Mouse (Mus musculus) heart, embryonic 12.5 days (tissue): ENCODE measurements around the gene Gm20425. TPM values are rescaled to one million over a fixed set of nuclear protein-coding genes. Genes with fewer than 3 reads are reported as not detected.
A peak's percentile ranks its signal among the peaks of the same experiment; 100 is the strongest.

Experiments
- ATAC-seq: fragments of 200-750 bp; cut with Nextera tagmentation; 2 replicates; pipeline ENCODE4 v1.8.0; 2017; ENCODE audit warnings: moderate TSS enrichment, moderate library complexity; ENCODE audit not compliant: insufficient number of reproducible peaks, low FRiP score
- H3K27ac ChIP-seq: fragments of 300-500 bp; sonication (generic); 2 replicates; pipeline ENCODE4 v1.5.1; 2016; ENCODE audit warnings: mild to moderate bottlenecking, moderate library complexity; ENCODE audit not compliant: poor library complexity, severe bottlenecking
- H3K27me3 ChIP-seq: fragments of 300-500 bp; sonication (generic); replicated peaks from 2 replicates; pipeline ENCODE4 v1.6.1; 2016; ENCODE audit warnings: mild to moderate bottlenecking, moderate library complexity
- H3K36me3 ChIP-seq: fragments of 300-500 bp; sonication (generic); 2 replicates; pipeline ENCODE4 v1.6.1; 2016; ENCODE audit warnings: mild to moderate bottlenecking, moderate library complexity
- H3K4me1 ChIP-seq: fragments of 300-500 bp; sonication (generic); replicated peaks from 2 replicates; pipeline ENCODE4 v1.6.1; 2016; ENCODE audit warnings: mild to moderate bottlenecking
- H3K4me2 ChIP-seq: fragments of 300-500 bp; sonication (generic); 2 replicates; pipeline ENCODE4 v1.6.1; 2016; ENCODE audit warnings: mild to moderate bottlenecking, moderate library complexity
- H3K4me3 ChIP-seq: fragments of 300-500 bp; sonication (generic); 2 replicates; pipeline ENCODE4 v1.5.1; 2016; ENCODE audit warnings: mild to moderate bottlenecking
- H3K9ac ChIP-seq: fragments of 300-500 bp; sonication (generic); 2 replicates; pipeline ENCODE4 v1.6.1; 2016; ENCODE audit warnings: mild to moderate bottlenecking, moderate library complexity
- H3K9me3 ChIP-seq: fragments of 300-500 bp; sonication (generic); replicated peaks from 2 replicates; pipeline ENCODE4 v1.6.1; 2016; ENCODE audit warnings: mild to moderate bottlenecking, moderate library complexity
- WGBS: fragments of 180-500 bp; shearing (Covaris S2); methylation state at CpG from one replicate; pipeline ENCODE4 v1.1.7; 2016; 5-methylcytosine and 5-hydroxymethylcytosine counted together
- polyA plus RNA-seq: library from polyadenylated mRNA; unstranded; fragments of >200 nt; fragmentation: Nextera tagmentation; extraction: Ambion mirVana; gene quantifications from 2 replicates; pipeline ENCODE4 v1.2.1, GENCODE M21; 2016

Gene Gm20425
- polyA plus RNA-seq, 1 experiment from 2014 or later: 7.0 TPM

DNA sequence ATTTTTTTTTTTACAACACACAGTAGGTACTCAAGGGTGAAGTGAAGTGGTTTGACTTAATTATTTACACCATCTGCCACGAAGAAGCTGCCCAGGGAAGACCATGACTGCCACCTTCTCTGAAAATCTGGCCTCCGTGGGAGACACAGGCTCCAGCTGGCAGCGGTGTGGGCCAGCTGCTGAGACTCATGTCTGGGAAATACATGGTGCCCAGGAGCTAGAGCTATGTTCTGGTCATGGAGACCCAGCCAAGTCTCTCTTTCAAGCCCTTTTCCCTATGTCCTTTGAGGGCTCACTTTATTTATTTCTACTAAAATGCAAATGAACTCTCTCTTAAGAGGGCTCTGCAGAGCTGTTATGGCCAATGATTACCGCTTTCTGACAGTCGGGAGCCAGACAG, 76.8 kb downstream of the Gm20425 start:
- Histone ChIP-seq H3K4me1 (peaks cover 6% of the 10 kb centered on the region), H3K9ac (no peak overlapping the region), H3K27me3 (no peaks in the 10 kb centered on the region), H3K27ac (no peak overlapping the region), H3K36me3 (no peaks in the 10 kb centered on the region), H3K9me3 (no peaks in the 10 kb centered on the region), H3K4me2 (no peak overlapping the region), H3K4me3 (no peak overlapping the region)
- no peak for ATAC-seq
- 77% methylated on average over 5 of the region's 5 CpGs for WGBS

DNA sequence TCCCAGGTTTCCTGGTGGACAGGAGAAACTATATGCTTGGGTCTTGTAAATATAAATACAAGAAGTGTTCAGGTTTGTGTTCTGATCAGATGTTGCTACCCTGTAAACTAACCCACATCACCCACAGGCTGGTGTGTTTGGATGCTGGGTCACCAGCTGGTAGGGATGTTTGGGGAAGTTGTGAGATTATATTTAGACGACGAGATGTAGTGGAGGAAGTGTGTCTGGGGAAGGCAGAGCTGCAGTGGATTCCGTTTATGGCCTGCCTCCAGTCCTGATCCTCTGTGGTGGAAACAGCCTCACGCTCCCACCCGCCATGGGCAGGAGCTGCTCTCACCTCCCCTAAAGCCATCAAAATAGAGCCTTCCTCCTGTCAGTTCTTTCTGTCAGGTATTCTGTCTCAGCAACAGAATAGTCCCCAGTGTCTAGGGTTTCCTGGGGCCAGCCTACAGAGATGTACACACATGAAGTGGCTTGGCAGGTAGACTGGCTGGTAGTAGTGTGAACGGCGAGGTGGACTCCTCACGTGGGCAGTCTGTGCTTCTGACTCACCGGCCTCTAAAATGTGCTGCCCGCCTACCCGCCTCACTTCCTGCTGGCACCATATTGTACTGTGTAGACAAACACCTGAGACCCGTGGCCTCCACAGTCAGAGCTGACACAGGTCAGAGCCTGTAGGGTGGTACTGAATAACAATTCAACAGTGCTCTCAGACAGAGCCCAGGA, 80.9 kb downstream of the Gm20425 start:
- H3K4me2 ChIP-seq: no peak overlapping the region
- no peaks in the 10 kb centered on the region for H3K9me3 ChIP-seq
- H3K9ac ChIP-seq: no peak overlapping the region
- H3K27me3 ChIP-seq: 0 out of 2 replicates have a peak, but pooled peaks cover 4% of the 10 kb centered on the region
- H3K4me3 ChIP-seq: no peak overlapping the region
- ATAC-seq: no peak
- H3K36me3 ChIP-seq: no peaks in the 10 kb centered on the region
- H3K4me1 ChIP-seq: peaks cover 20% of the 10 kb centered on the region
- 75% methylated on average over 12 of the region's 12 CpGs for WGBS
- H3K27ac ChIP-seq: no peak overlapping the region

DNA sequence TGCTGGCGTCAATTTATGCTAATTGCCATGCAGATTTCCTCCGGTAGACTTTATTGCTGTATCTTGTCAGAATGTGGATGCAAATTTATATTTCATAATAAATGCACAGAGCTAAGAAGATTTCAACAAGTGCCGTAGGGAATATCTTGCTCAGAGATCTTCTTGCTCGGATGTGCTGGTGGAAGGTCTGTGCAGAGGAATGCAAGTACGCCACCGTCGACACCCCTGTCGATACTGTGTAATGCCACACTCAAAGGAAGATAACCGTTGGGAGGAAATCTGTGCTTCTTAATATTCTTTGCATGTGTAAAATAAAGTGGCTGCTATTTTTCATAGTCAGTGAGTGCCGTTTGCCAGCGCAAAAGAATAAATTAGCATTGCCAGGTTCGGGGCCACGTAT, 83.0 kb downstream of the Gm20425 start:
- 0 out of 2 replicates have a peak, but pooled peaks cover 4% of the 10 kb centered on the region for H3K27me3 ChIP-seq
- no peak overlapping the region for H3K4me2 ChIP-seq
- no peak overlapping the region for H3K9ac ChIP-seq
- no peaks in the 10 kb centered on the region for H3K36me3 ChIP-seq
- H3K4me3 ChIP-seq: no peak overlapping the region
- no peak for ATAC-seq
- peaks cover 20% of the 10 kb centered on the region for H3K4me1 ChIP-seq
- H3K9me3 ChIP-seq: no peaks in the 10 kb centered on the region
- H3K27ac ChIP-seq: no peak overlapping the region
- 49% methylated on average over 13 of the region's 13 CpGs for WGBS

DNA sequence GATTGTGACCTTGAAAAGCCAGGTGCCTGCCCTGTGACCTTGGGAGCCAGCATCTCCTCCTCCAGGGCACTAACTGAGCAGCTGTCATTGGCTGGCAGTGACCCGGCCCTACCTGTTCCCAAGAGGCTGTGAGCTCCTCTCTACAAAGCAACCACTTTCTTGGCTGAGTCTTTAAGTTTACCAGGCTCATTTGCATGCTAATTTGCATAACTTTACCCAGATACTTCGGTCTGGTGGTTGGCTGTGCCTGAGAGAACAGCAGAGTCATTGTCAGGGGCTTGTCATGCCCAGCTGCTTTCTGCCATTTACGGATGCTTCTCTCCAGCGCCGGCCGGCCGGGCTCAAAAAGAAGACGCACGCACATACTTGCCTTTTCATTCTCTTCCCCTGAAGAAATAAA, 83.4 kb downstream of the Gm20425 start:
- Histone ChIP-seq H3K4me3 (no peak overlapping the region), H3K27me3 (0 out of 2 replicates have a peak, but pooled peaks cover 4% of the 10 kb centered on the region), H3K4me1 (peaks cover 20% of the 10 kb centered on the region), H3K36me3 (no peaks in the 10 kb centered on the region), H3K9me3 (no peaks in the 10 kb centered on the region), H3K27ac (no peak overlapping the region), H3K4me2 (no peak overlapping the region), H3K9ac (no peak overlapping the region)
- ATAC-seq: no peak
- 40% methylated on average over 9 of the region's 9 CpGs for WGBS

DNA sequence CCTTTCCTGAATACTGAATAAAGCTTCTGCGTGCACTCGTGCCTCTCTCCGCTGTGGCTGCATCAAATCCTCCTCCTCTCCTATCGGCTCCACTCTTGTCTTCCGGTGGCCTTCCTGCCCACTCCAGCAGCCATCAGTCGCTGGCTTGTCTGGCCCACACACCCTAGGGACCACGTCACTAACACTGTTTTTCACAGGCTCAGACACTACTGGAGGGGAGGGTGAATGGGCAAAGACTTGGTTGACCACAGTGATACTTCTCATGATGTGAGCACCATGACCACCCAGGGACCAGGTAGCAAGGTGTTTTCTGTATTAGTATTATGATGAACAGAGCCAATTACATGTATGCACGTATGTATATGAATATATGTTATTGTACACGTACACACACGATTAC, 83.8 kb downstream of the Gm20425 start:
- ATAC-seq: no peak
- Histone ChIP-seq H3K27me3 (0 out of 2 replicates have a peak, but pooled peaks cover 4% of the 10 kb centered on the region), H3K9ac (no peak overlapping the region), H3K27ac (no peak overlapping the region), H3K4me1 (peaks cover 24% of the 10 kb centered on the region), H3K36me3 (no peaks in the 10 kb centered on the region), H3K4me3 (no peak overlapping the region), H3K9me3 (no peaks in the 10 kb centered on the region), H3K4me2 (no peak overlapping the region)
- 77% methylated on average over 10 of the region's 10 CpGs for WGBS

DNA sequence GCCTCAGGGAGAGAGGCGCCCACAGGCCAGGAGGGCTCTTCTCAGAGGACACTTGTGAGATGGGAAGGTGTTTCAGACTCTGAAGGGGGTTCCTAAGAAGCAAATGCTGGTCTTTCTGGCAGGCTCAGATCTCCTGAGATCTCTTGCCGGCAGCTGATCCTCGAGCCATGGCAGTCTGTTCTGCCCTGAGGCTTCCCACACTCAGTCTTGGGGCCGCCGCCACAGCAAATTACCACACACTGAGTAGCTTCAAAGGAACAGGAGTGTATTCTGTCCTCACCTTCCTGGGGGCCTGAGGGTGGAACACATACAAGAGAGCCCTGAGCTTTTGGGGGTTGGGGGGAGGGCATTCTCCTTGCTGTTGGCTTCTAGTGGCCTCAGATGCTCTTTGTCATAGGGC, 84.8 kb downstream of the Gm20425 start:
- 41% methylated on average over 5 of the region's 5 CpGs for WGBS
- Histone ChIP-seq H3K36me3 (no peaks in the 10 kb centered on the region), H3K4me3 (no peak overlapping the region), H3K9ac (no peak overlapping the region), H3K27ac (no peak overlapping the region), H3K4me2 (no peak overlapping the region), H3K4me1 (peaks cover 33% of the 10 kb centered on the region), H3K27me3 (0 out of 2 replicates have a peak, but pooled peaks cover 4% of the 10 kb centered on the region), H3K9me3 (no peaks in the 10 kb centered on the region)
- no peak for ATAC-seq

DNA sequence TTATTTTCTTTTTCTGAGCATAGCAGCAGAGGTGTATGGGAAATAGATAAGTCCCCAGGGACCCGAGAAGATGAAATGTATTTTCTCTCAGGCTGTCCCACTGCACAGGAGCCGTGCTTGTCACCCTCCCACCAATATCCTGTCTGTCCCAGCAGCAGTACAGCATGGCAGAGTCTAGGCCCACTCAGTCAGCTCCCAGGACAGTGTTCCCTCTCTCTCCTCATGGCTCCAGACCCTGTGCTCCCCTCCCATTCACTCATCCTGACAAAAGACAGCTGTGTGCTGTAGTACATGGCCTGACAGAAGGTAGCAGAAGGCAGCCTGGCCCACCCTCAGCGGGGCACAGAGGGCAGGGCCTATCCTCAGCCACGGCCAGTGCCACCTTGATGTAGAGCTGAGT, 86.2 kb downstream of the Gm20425 start:
- no peak for ATAC-seq
- peaks cover 45% of the 10 kb centered on the region for H3K4me1 ChIP-seq
- no peak overlapping the region for H3K4me2 ChIP-seq
- WGBS: 40% methylated on average over 4 of the region's 4 CpGs
- no peak overlapping the region for H3K4me3 ChIP-seq
- H3K27ac ChIP-seq: no peak overlapping the region
- no peaks in the 10 kb centered on the region for H3K9me3 ChIP-seq
- no peaks in the 10 kb centered on the region for H3K36me3 ChIP-seq
- H3K27me3 ChIP-seq: 0 out of 2 replicates have a peak, but pooled peaks cover 4% of the 10 kb centered on the region
- H3K9ac ChIP-seq: no peak overlapping the region

DNA sequence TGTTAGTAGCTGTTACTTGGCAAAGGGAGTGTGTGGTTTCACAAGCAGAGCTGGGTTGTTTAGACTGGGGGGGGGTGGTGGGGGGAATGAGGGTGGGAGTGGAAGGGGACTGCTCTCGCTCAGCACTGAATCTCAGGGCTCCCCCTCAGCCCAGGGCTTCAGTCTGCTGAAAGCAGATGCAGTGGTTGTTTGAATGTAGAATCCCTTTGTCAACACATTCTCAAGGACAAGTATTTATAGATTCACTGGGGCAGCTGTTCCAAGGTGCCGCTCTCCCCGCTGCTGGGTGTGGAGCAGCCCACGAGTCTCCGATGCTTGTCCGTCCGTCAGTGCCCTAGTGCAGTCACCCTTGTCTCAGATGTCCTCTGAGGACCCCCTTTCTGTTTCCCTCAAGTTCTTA, 88.8 kb downstream of the Gm20425 start:
- 63% methylated on average over 7 of the region's 7 CpGs for WGBS
- no peak for ATAC-seq

DNA sequence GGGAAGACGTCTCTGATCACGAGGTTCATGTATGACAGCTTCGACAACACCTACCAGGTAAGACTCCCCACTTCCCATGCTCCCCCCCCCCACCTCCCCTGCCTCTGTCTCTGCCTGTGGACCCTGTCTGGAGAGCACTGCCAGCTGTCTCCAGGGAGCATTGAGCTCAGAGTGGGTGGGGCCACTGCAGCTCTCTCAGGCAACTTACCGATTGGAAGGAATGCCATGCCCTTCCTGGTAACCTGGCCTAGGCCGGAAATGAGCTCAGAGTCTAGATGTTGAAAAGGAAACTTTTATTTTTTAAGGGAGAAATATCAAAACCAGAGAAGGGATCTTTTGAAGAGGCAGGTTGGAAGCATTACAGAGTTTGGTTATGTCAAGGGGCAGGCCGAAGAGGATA, 89.7 kb downstream of the Gm20425 start:
- no peaks in the 10 kb centered on the region for H3K9me3 ChIP-seq
- peaks cover 57% of the 10 kb centered on the region for H3K4me1 ChIP-seq
- H3K4me3 ChIP-seq: no peak overlapping the region
- no peak overlapping the region for H3K9ac ChIP-seq
- H3K36me3 ChIP-seq: no peaks in the 10 kb centered on the region
- WGBS: 75% methylated on average over 6 of the region's 6 CpGs
- ATAC-seq: no peak
- H3K4me2 ChIP-seq: no peak overlapping the region
- no peaks in the 10 kb centered on the region for H3K27me3 ChIP-seq
- H3K27ac ChIP-seq: no peak overlapping the region

More for the DNA sequence above, 88.8 kb downstream of the Gm20425 start:
- peak overlapping the region; percentile 67 for H3K27ac ChIP-seq
- no peak overlapping the region for H3K9ac ChIP-seq
- H3K4me3 ChIP-seq: no peak overlapping the region
- H3K4me2 ChIP-seq: peak overlapping the region; percentile 4; the same call in 1 of the 2 replicates
- no peaks in the 10 kb centered on the region for H3K36me3 ChIP-seq
- H3K9me3 ChIP-seq: no peaks in the 10 kb centered on the region
- H3K4me1 ChIP-seq: peaks cover 59% of the 10 kb centered on the region
- H3K27me3 ChIP-seq: 0 out of 2 replicates have a peak, but pooled peaks cover 4% of the 10 kb centered on the region

Other genes starting within 250 kb of the Gm20425 start
- gene Slco2a1, start 241.6 kb downstream of the Gm20425 start, polyA plus RNA-seq: 7.1 and 9.0 TPM in 2 replicates
- 3.0 and 3.2 TPM in 2 replicates for gene Rab6b, start 118.5 kb downstream of the Gm20425 start, polyA plus RNA-seq
- gene Srprb, start 28.2 kb downstream of the Gm20425 start, polyA plus RNA-seq: 44.1 and 45.6 TPM in 2 replicates
- gene Trf, start 137 bp upstream of the Gm20425 start, polyA plus RNA-seq: 35.9 and 80.5 TPM in 2 replicates
- gene 1300017J02Rik, start 74.8 kb upstream of the Gm20425 start, polyA plus RNA-seq: 7.6 and 8.1 TPM in 2 replicates
- 59.0 and 64.7 TPM in 2 replicates for gene Topbp1, start 74.9 kb upstream of the Gm20425 start, polyA plus RNA-seq
- 97.8 and 103 TPM in 2 replicates for gene Cdv3, start 135.5 kb upstream of the Gm20425 start, polyA plus RNA-seq